Mouse (Mus musculus) CH12.LX (cell line): ENCODE measurements around the gene Tcaf1.

ENCODE experiments used
- CHD1 ChIP-seq: IDR thresholded peaks from 2 replicates; pipeline ENCODE4 v1.6.1; 2012; ENCODE audit warnings: low read depth, low read length, improper control_type of control experiment, inconsistent platforms
- CTCF ChIP-seq, 2 experiments: IDR thresholded peaks in 1 of 2; conservative IDR thresholded peaks in 1 of 2; 2 replicates each; pipeline ENCODE4 v1.5.1; 2011 to 2012; ENCODE audit warnings: low read depth in 2 of 2, low read length in 2 of 2, improper control_type of control experiment in 1 of 2, inconsistent platforms in 1 of 2, mild to moderate bottlenecking in 1 of 2, moderate library complexity in 1 of 2
- E2F4 ChIP-seq: IDR thresholded peaks from 2 replicates; pipeline ENCODE4 v1.6.1; 2011; ENCODE audit warnings: low read depth, low read length, improper control_type of control experiment; ENCODE audit not compliant: insufficient replicate concordance
- EP300 ChIP-seq: IDR thresholded peaks from 2 replicates; pipeline ENCODE4 v1.6.1; 2011; ENCODE audit warnings: low read length, improper control_type of control experiment
- GABPA ChIP-seq: IDR thresholded peaks from 2 replicates; pipeline ENCODE4 v1.6.1; 2012; ENCODE audit warnings: low read depth, low read length, improper control_type of control experiment, inconsistent platforms; ENCODE audit not compliant: insufficient replicate concordance
- MAFK ChIP-seq: IDR thresholded peaks from 2 replicates; pipeline ENCODE4 v1.6.1; 2011; ENCODE audit warnings: low read length, improper control_type of control experiment; ENCODE audit not compliant: insufficient replicate concordance
- RCOR1 ChIP-seq: conservative IDR thresholded peaks from 2 replicates; pipeline ENCODE4 v1.6.1; 2012; ENCODE audit warnings: low read depth, mild to moderate bottlenecking, inconsistent platforms, low read length, improper control_type of control experiment
- SIN3A ChIP-seq: IDR thresholded peaks from 2 replicates; pipeline ENCODE4 v1.6.1; 2012; ENCODE audit warnings: low read length, improper control_type of control experiment, inconsistent platforms

DNA sequence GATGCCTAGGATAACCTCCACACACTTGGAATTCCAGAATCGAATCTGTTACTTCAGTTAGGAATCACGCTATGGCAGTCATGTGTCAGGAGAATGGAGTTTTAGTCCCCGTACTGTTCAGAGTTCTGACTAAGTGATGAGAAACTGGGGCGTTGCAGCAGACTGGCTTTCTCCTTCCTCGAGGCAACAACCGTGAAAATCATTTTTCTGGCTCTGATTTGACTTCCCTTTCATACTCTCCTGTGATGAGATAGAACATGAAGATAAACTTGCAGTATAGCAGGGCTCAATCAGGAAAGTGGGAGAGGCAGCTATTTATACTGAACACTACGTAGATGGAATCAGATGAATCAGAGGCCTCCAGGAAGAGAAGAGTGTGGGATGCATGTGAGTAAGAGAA lies 29.8 kb downstream of the Tcaf1 start:
- TF ChIP-seq CHD1 (no peak), EP300 (no peak), E2F4 (no peak), CTCF (conservative IDR thresholded peaks at IDR 0.05 in 1 of 2, IDR thresholded peaks at IDR 0.05 in 1 of 2; ENCODE audit: low read depth in 2 of 2, low read length in 2 of 2) (no peak), SIN3A (no peak), GABPA (no peak), MAFK (no peak), RCOR1 (no peak)
